Mouse (Mus musculus): ENCODE measurements at regions not wholly inside any gene's neighbourhood (a gene's known extent, or its start where the extent isn't known, plus 50 kb on each side); places are given as distances from the start of the nearest gene placed in this dataset.

- TF ChIP-seq CHD2 (IDR thresholded peaks at IDR 0.05; ENCODE audit: low read length) = no peak
- TF ChIP-seq POLR2AphosphoS2 (IDR thresholded peaks at IDR 0.05; ENCODE audit: low read length) = no peak
- no peak for TF ChIP-seq MAZ (IDR thresholded peaks at IDR 0.05; ENCODE audit: low read depth, low read length)
- no peak for TF ChIP-seq USF1 (IDR thresholded peaks at IDR 0.05; ENCODE audit: low read depth, low read length)
- TF ChIP-seq TCF12 (IDR thresholded peaks at IDR 0.05; ENCODE audit: low read depth, low read length) = no peak
- TF ChIP-seq RCOR1 (IDR thresholded peaks at IDR 0.05; ENCODE audit: low read depth, low read length) = no peak
- TF ChIP-seq TAL1 (IDR thresholded peaks at IDR 0.05; ENCODE audit: low read length) = no peak
- TF ChIP-seq MYB (IDR thresholded peaks at IDR 0.05; ENCODE audit: low read depth, low read length) = no peak
- no peak for TF ChIP-seq POLR2A (IDR thresholded peaks at IDR 0.05; ENCODE audit: control insufficient read depth in 1 of 2, insufficient read depth in 1 of 2, low read depth in 1 of 2, low read length in 2 of 2, poor library complexity in 1 of 2)
- no peak for TF ChIP-seq EP300 (IDR thresholded peaks at IDR 0.05; ENCODE audit: low read depth in 1 of 2, low read length in 2 of 2)
- no peak for TF ChIP-seq ETS1 (IDR thresholded peaks at IDR 0.05; ENCODE audit: low read depth, low read length)
- TF ChIP-seq GABPA (IDR thresholded peaks at IDR 0.05; ENCODE audit: low read depth, low read length) = no peak
- no peak for TF ChIP-seq CTCF (IDR thresholded peaks at IDR 0.05 in 2 of 3, conservative IDR thresholded peaks at IDR 0.05 in 1 of 3; ENCODE audit: control insufficient read depth in 1 of 3, insufficient read depth in 1 of 3, low read depth in 2 of 3, low read length in 3 of 3, poor library complexity in 1 of 3, severe bottlenecking in 1 of 3)
- no peak for TF ChIP-seq GATA1 (IDR thresholded peaks at IDR 0.05; ENCODE audit: low read depth, low read length)
Measured at GRCm38 (mm10) chr3:56472651-56473050, 289.1 kb upstream of the Nbea start.
